Mouse (Mus musculus) cortical plate, adult 2 months (tissue): ENCODE data around the gene Gpr137.

Source experiments
- CTCF ChIP-seq: fragments of 200-500 bp; IDR thresholded peaks from 2 replicates; pipeline ENCODE4 v1.5.1; 2011; ENCODE audit warnings: mild to moderate bottlenecking, control low read depth, low read length; ENCODE audit not compliant: insufficient read depth; ENCODE audit errors: extremely low read depth
- POLR2A ChIP-seq: fragments of 200-500 bp; IDR thresholded peaks from 2 replicates; pipeline ENCODE4 v1.6.1; 2011; ENCODE audit warnings: mild to moderate bottlenecking, low read length, control low read depth; ENCODE audit not compliant: insufficient read depth; ENCODE audit errors: extremely low read depth

DNA sequence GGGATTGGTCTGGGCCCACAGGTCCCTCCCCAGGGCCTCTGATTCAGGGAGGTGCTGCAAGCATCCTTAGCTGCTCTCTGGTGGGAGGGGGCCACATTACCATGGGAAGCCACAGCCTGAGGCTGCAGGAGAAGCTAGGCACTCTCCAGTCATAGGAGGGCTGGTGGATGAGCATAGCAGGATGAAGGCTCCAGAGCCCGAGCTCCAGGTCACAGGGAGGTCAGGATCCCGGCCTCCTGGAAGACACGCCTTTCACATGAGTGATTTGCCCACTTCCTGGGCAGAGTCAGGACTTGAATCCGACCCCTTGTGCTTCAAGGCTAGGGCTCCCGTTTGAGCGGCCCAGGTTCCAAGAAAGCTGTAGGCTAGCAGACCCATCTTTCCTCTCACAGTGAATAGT is 29.4 kb upstream of the Gpr137 start:
- TF ChIP-seq CTCF (no peak), POLR2A (no peak)
